Mouse (Mus musculus) kidney, embryonic 14.5 days (tissue): ENCODE measurements around the gene Tubal3. TPM values are rescaled to one million over a fixed set of nuclear protein-coding genes. Genes with fewer than 3 reads are reported as not detected.

Experiments
- ATAC-seq: fragments of 200-750 bp; cut with Nextera tagmentation; 2 replicates; pipeline ENCODE4 v1.8.0; 2017; ENCODE audit warnings: moderate number of reproducible peaks, mild to moderate bottlenecking, moderate TSS enrichment, moderate library complexity; ENCODE audit not compliant: low FRiP score, low TSS enrichment
- H3K27ac ChIP-seq: fragments of 300-500 bp; sonication (generic); 2 replicates; pipeline ENCODE4 v1.5.1; 2014; ENCODE audit warnings: low read depth, mild to moderate bottlenecking, low read length, moderate library complexity, mixed read lengths
- H3K27me3 ChIP-seq: fragments of 300-500 bp; sonication (generic); 2 replicates; pipeline ENCODE4 v1.6.1; 2014; ENCODE audit warnings: mild to moderate bottlenecking, low read length; ENCODE audit not compliant: control insufficient read depth, insufficient read depth
- H3K36me3 ChIP-seq: fragments of 300-500 bp; sonication (generic); 2 replicates; pipeline ENCODE4 v1.6.1; 2014; ENCODE audit warnings: low read length, mixed read lengths; ENCODE audit not compliant: control insufficient read depth, insufficient read depth
- H3K4me1 ChIP-seq: fragments of 300-500 bp; sonication (generic); 2 replicates; pipeline ENCODE4 v1.6.1; 2014; ENCODE audit warnings: low read length, mixed read lengths; ENCODE audit not compliant: control insufficient read depth, insufficient read depth
- H3K4me2 ChIP-seq: fragments of 300-500 bp; sonication (generic); replicated peaks from 2 replicates; pipeline ENCODE4 v1.6.1; 2014; ENCODE audit warnings: low read depth, mild to moderate bottlenecking, low read length
- H3K4me3 ChIP-seq: fragments of 300-500 bp; sonication (generic); 2 replicates; pipeline ENCODE4 v1.5.1; 2014; ENCODE audit warnings: mild to moderate bottlenecking, low read length
- H3K9ac ChIP-seq: fragments of 300-500 bp; sonication (generic); 2 replicates; pipeline ENCODE4 v1.6.1; 2014; ENCODE audit warnings: low read depth, mild to moderate bottlenecking, low read length, moderate library complexity
- H3K9me3 ChIP-seq: fragments of 300-500 bp; sonication (generic); 2 replicates; pipeline ENCODE4 v1.6.1; 2016; ENCODE audit warnings: low read length; ENCODE audit not compliant: control insufficient read depth
- WGBS: fragments of 180-500 bp; shearing (Covaris S2); extraction: QIAGEN DNeasy Blood & Tissue Kit; methylation state at CpG from one replicate; pipeline ENCODE4 v1.1.7; 2014; 5-methylcytosine and 5-hydroxymethylcytosine counted together
- polyA plus RNA-seq: library from polyadenylated mRNA; unstranded; fragments of >200 nt; fragmentation: Nextera tagmentation; extraction: Ambion mirVana; gene quantifications from 2 replicates; pipeline ENCODE4 v1.2.1, GENCODE M21; 2014

Tubal3 gene
- not detected in 2 replicates for polyA plus RNA-seq

DNA sequence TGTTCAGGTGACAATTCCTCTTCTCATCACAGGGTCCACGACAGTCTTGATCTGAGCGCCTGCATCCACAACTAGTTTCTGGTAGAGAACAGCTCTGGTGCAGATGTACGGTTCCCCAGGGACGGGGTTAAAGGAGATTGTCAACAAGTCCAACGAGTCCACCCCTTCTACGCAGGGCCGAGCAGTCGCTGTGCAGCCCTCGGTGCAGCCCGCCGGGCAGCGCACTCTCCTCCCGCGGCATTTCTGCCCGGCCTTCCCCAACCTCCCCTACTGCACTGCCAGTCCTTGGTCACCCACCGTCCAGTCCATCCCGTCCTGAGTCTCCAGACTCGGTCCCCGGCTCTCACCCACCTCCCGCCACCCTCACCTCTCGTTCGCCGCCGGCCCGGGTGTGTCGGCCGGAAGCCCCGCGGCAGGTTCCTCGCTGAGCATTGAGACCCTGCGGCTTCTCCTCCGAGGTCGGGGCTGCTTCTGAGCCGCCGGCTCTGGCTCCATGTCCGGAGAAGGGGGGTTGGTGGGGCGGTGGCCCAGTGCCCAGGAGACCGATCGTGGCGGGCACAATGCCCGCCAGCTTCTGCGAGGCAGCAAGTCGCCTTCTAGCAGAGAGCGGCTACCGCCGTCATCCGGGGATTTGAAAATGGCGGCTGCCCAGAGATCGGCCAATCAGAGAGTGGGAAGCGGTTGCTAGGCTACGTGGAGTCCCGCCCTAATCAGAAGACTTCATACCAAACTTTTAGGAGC, at the start of gene Tubal3, which contains the start of gene Net1:
TSS of gene Tubal3 (plus strand) at position 704 of the 741 bp plus-strand sequence.
TSS of gene Net1 (minus strand) at position 650 of the 741 bp plus-strand sequence.
- peaks cover 7% of the 10 kb centered on the region for H3K4me1 ChIP-seq
- no peaks in the 10 kb centered on the region for H3K27me3 ChIP-seq
- H3K27ac ChIP-seq = peak within 1 kb of the TSS; percentile 68
- ATAC-seq = peak; percentile 98
- H3K9ac ChIP-seq = peak within 1 kb of the TSS; percentile 86
- WGBS = under 1% methylated on average over 52 of the region's 52 CpGs
- H3K4me2 ChIP-seq = peak within 1 kb of the TSS; percentile 44
- peak within 1 kb of the TSS; percentile 89 for H3K4me3 ChIP-seq
- H3K9me3 ChIP-seq = no peaks in the 10 kb centered on the region
- H3K36me3 ChIP-seq = no peaks in the 10 kb centered on the region; the same call in 1 of the 2 replicates

DNA sequence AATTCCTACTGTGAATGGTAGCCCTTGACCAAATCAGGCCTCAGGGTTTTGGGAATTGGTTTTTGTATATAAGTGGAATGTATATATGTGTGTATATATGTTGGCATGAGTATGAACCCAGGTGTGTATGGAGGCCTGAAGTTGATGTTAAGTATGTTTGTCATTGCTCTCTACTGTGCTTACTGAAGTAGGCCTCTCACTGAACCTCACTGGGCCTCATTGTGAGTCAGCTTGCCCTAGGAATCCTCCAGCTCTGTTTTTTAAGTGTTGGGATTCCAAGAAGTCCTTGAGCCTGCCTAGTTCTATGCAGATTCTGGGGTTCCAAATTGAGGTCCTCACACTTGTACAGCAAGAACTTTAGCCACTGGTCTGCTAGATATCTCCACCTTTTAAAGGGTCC, 48.2 kb upstream of the Tubal3 start:
- no peaks in the 10 kb centered on the region for H3K36me3 ChIP-seq
- H3K27me3 ChIP-seq = no peaks in the 10 kb centered on the region
- no peak for ATAC-seq
- H3K9ac ChIP-seq = no peak overlapping the region
- H3K4me3 ChIP-seq = no peak overlapping the region
- no peak overlapping the region for H3K27ac ChIP-seq
- no peaks in the 10 kb centered on the region for H3K4me1 ChIP-seq
- H3K4me2 ChIP-seq = no peak overlapping the region
- no peaks in the 10 kb centered on the region for H3K9me3 ChIP-seq

DNA sequence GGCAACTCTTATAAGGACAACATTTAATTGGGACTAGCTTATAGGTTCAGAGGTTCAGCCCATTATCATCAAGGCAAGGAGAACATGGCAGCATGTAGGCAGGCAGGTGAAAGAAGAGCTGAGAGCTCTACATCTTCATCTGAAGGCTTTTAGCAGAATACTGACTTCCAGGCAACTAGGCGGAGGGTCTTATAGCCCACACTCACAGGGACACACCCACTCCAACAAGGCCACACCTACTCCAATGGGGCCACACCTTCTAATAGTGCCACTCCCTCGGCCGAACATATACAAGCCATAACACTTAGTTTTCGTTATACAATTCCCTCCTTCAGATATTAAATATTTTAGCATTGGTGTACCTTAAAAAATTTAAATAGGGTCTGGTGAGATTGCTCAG, 45.2 kb upstream of the Tubal3 start:
- H3K9me3 ChIP-seq = no peaks in the 10 kb centered on the region
- 91% methylated on average over 4 of the region's 4 CpGs for WGBS
- H3K4me3 ChIP-seq = no peak overlapping the region
- no peak overlapping the region for H3K27ac ChIP-seq
- no peak for ATAC-seq
- H3K4me2 ChIP-seq = no peak overlapping the region
- H3K4me1 ChIP-seq = no peaks in the 10 kb centered on the region
- no peaks in the 10 kb centered on the region for H3K36me3 ChIP-seq
- no peaks in the 10 kb centered on the region for H3K27me3 ChIP-seq
- no peak overlapping the region for H3K9ac ChIP-seq

DNA sequence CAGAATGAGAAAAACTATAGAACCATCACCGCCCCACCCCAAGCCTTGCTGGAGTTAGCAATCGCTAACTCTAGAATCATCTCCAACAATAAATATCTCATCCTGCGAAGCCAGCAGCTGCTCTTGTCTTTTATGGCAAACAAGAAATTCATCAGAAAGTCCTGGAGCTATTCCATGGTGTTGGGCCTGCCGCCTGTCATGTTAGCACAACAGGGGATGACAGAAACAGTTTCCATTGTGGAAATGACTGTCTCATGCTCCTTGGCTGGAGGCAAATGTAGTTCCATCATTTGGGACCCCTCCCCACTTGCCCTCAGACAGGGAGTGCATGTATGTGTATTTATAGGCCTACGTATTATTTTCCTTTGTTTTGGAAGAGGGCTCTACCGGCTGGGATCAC, 41.6 kb upstream of the Tubal3 start:
- Histone ChIP-seq H3K4me2 (no peak overlapping the region), H3K27me3 (no peaks in the 10 kb centered on the region), H3K4me3 (no peak overlapping the region), H3K36me3 (peaks cover 3% of the 10 kb centered on the region; the same call in 1 of the 2 replicates), H3K27ac (no peak overlapping the region), H3K4me1 (no peaks in the 10 kb centered on the region), H3K9ac (no peak overlapping the region), H3K9me3 (no peaks in the 10 kb centered on the region)
- ATAC-seq = 0 out of 2 replicates have a peak, but pooled peaks have one; percentile 7
- WGBS = 74% methylated on average over 6 of the region's 6 CpGs

DNA sequence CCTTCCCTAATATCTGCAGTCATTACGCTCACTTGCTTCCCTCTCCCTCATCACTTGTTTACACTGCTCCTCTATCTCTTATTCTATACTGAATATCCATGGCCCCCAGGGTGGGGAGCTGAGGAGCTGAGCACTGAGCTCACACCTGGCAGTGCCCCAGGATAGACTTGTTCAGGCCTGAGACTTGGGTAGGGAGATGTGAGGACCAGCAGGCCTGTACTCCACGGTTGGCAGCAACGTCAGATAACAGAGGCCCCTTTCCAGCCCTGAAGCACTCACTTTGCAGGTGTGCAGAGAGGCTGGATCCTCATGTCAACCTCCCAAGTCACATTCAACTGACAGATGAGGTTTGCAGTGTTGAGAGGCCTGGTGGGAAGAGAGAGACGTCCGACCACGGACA, 40.9 kb upstream of the Tubal3 start:
- Histone ChIP-seq H3K4me2 (no peak overlapping the region), H3K4me3 (no peak overlapping the region), H3K27me3 (no peaks in the 10 kb centered on the region), H3K9ac (no peak overlapping the region), H3K4me1 (no peaks in the 10 kb centered on the region), H3K9me3 (no peaks in the 10 kb centered on the region), H3K36me3 (peaks cover 10% of the 10 kb centered on the region; the same call in 1 of the 2 replicates), H3K27ac (no peak overlapping the region)
- ATAC-seq = peak; percentile 18; the same call in 1 of the 2 replicates
- WGBS = 51% methylated on average over 6 of the region's 6 CpGs

DNA sequence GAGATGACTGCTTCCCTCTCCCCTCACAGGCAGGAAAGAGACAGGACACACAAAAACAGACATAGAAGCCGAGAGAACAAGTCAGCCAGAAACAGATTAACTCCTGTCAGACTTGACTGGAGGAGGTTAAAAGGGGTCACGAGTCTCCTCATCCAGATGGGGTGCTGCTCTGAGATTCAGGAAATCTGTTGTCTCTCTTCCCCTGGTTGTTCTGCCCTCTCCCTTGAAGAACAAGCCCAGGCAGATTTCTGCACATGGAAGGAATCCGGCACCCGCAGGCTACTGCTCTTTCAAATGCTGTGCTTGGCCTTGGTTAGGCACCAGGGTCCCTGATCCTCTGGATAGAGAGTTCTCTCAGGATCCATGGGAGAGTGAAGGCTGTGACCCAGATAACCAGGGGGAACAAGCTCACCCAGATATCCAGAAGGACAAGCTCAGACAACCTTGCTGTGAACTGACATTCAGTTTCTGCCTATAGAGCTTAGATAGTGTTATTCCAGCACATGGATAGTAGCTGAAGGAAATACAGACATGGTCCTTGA, 40.3 kb upstream of the Tubal3 start:
- Histone ChIP-seq H3K36me3 (peaks cover 15% of the 10 kb centered on the region; the same call in 1 of the 2 replicates), H3K9ac (no peak overlapping the region), H3K4me1 (no peaks in the 10 kb centered on the region), H3K27me3 (no peaks in the 10 kb centered on the region), H3K4me2 (no peak overlapping the region), H3K27ac (no peak overlapping the region), H3K4me3 (no peak overlapping the region), H3K9me3 (no peaks in the 10 kb centered on the region)
- 37% methylated on average over 4 of the region's 4 CpGs for whole genome bisulfite sequencing
- ATAC-seq = 0 out of 2 replicates have a peak, but pooled peaks have one; percentile 64

DNA sequence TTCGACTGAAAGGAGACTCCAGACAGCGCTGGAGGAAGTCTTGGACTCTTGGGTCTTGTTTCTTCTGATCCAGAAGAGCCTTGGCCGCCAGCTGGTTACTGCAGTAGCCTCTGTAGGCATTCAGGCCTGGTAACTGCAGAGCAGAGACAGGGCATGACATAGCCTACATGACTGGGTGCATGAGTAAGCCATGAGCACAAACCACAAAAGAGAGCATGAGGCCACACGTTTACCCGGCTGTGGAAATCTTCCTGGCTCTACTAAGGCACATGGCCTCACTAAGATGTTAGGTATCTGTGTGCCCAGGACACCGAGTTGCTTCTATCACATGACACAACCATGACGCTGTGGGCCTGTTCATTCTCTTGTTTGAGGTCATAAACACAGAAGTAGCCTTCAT, 31.4 kb upstream of the Tubal3 start:
- no peaks in the 10 kb centered on the region for H3K9me3 ChIP-seq
- H3K9ac ChIP-seq = no peak overlapping the region
- no peak overlapping the region for H3K4me2 ChIP-seq
- H3K36me3 ChIP-seq = peaks cover 57% of the 10 kb centered on the region
- WGBS = 95% methylated on average over 7 of the region's 7 CpGs
- peaks cover 5% of the 10 kb centered on the region; the same call in 1 of the 2 replicates for H3K4me1 ChIP-seq
- ATAC-seq = no peak
- no peaks in the 10 kb centered on the region for H3K27me3 ChIP-seq
- H3K4me3 ChIP-seq = no peak overlapping the region
- no peak overlapping the region for H3K27ac ChIP-seq

DNA sequence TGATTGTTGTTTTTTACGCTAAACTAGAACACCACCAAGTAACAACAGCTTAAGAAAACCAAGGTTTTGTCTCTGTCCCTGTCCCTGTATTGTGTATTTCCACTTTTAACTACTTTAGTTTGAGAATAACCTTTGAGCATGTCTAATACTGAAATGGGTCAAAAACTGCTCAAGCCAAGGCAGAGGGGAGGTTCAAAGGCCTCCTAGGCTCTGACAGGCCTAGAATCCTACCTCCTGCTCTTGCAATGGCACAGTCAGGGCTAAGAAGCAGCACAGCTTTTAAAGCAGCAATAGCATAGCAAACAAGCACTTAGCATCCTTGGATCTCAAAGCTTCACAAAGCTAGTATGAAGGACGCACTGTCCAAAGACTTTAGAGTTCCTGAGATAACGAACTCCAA, 29.0 kb upstream of the Tubal3 start:
- Histone ChIP-seq H3K27ac (no peak overlapping the region), H3K9me3 (no peaks in the 10 kb centered on the region), H3K4me1 (peaks cover 7% of the 10 kb centered on the region; the same call in 1 of the 2 replicates), H3K36me3 (peaks cover 45% of the 10 kb centered on the region), H3K4me2 (no peak overlapping the region), H3K4me3 (no peak overlapping the region), H3K27me3 (no peaks in the 10 kb centered on the region), H3K9ac (no peak overlapping the region)
- 95% methylated on average over 3 of the region's 3 CpGs for WGBS
- no peak for ATAC-seq

DNA sequence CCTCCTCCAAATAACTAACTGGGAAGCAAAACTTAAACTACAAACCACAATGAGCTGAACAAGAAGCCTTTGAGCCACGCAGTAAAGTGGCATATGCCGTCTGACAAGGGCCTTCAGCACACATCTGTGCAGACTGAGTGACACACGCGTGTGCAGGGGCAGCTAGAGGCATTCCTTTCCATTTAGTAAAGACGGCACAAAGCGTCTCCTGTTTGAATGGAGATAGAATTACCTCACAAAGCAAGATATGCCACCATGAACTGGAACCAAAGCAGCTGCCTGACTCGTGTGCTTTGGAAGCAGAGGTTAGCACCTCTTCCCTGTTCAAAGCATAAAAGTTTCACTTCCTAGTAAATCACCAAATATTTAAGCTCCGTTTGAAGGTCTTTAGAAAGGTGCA, 28.0 kb upstream of the Tubal3 start:
- no peak for ATAC-seq
- Histone ChIP-seq H3K4me2 (peak overlapping the region; percentile 17; the same call in 1 of the 2 replicates), H3K36me3 (peaks cover 37% of the 10 kb centered on the region), H3K27ac (no peak overlapping the region), H3K4me3 (no peak overlapping the region), H3K27me3 (no peaks in the 10 kb centered on the region), H3K9me3 (no peaks in the 10 kb centered on the region), H3K9ac (no peak overlapping the region), H3K4me1 (peaks cover 7% of the 10 kb centered on the region; the same call in 1 of the 2 replicates)
- 22% methylated on average over 8 of the region's 8 CpGs for WGBS
